Mouse (Mus musculus) thymus, adult 2 months (tissue): ENCODE results near the gene Rptor. TPM values are rescaled to one million over a fixed set of nuclear protein-coding genes. Genes with fewer than 3 reads are reported as not detected.

Experiments used
- DNase-seq: peaks from one replicate; pipeline ENCODE4 v3.0.0; 2021
- H3K27ac ChIP-seq: fragments of 200-500 bp; 2 replicates; pipeline ENCODE4 v1.5.1; 2012; ENCODE audit warnings: low read length, control low read depth; ENCODE audit not compliant: control insufficient read depth, insufficient read depth
- H3K27me3 ChIP-seq: fragments of 200-500 bp; 2 replicates; pipeline ENCODE4 v1.6.1; 2012; ENCODE audit warnings: mild to moderate bottlenecking, low read length, moderate library complexity, mixed read lengths; ENCODE audit not compliant: control insufficient read depth, insufficient read depth
- H3K36me3 ChIP-seq: fragments of 200-500 bp; 2 replicates; pipeline ENCODE4 v1.6.1; 2012; ENCODE audit warnings: mild to moderate bottlenecking, low read length, moderate library complexity; ENCODE audit not compliant: control insufficient read depth, insufficient read depth
- H3K4me1 ChIP-seq: fragments of 200-500 bp; replicated peaks from 2 replicates; pipeline ENCODE4 v1.6.1; 2012; ENCODE audit warnings: low read length; ENCODE audit not compliant: control insufficient read depth, insufficient read depth
- H3K4me3 ChIP-seq: fragments of 200-500 bp; 2 replicates; pipeline ENCODE4 v1.5.1; 2012; ENCODE audit warnings: mild to moderate bottlenecking, low read length, control low read depth, moderate library complexity; ENCODE audit not compliant: control insufficient read depth, insufficient read depth
- CTCF ChIP-seq: fragments of 200-500 bp; IDR thresholded peaks from 2 replicates; pipeline ENCODE4 v1.5.1; 2012; ENCODE audit warnings: mild to moderate bottlenecking, control low read depth, low read length, moderate library complexity, borderline replicate concordance; ENCODE audit not compliant: control insufficient read depth, poor library complexity, insufficient read depth; ENCODE audit errors: extremely low read depth
- POLR2A ChIP-seq: fragments of 200-500 bp; IDR thresholded peaks from 2 replicates; pipeline ENCODE4 v1.6.1; 2012; ENCODE audit warnings: mild to moderate bottlenecking, low read length, control low read depth, moderate library complexity; ENCODE audit not compliant: control insufficient read depth, poor library complexity, insufficient read depth; ENCODE audit errors: extremely low read depth
- WGBS: fragments of 180-500 bp; shearing (Covaris S2); methylation state at CpG from one replicate; pipeline ENCODE4 v1.1.7; 2018; 5-methylcytosine and 5-hydroxymethylcytosine counted together
- polyA plus RNA-seq: library from polyadenylated mRNA; depleted of rRNA; stranded (reverse); fragments of >200 nt; gene quantifications from 2 replicates; pipeline ENCODE4 v1.2.3, GENCODE M21; 2012

Gene Rptor
- polyA plus RNA-seq, 1 experiment: 58.7 TPM

GRCm38 (mm10) chr11:119767525-119767924 is 164.8 kb downstream of the Rptor start:
- Histone ChIP-seq H3K4me3 (no peak overlapping the region), H3K4me1 (no peaks in the 10 kb centered on the region)
- WGBS: 98% methylated on average over 6 of the region's 6 CpGs

GRCm38 (mm10) chr11:119768511-119768910 is 165.8 kb downstream of the Rptor start:
- Histone ChIP-seq H3K4me1 (no peaks in the 10 kb centered on the region), H3K27me3 (no peaks in the 10 kb centered on the region), H3K27ac (no peak overlapping the region), H3K4me3 (no peak overlapping the region), H3K36me3 (no peaks in the 10 kb centered on the region)
- no peak for DNase-seq
- TF ChIP-seq POLR2A (no peak), CTCF (no peak)
- WGBS: 95% methylated on average over 4 of the region's 4 CpGs

More at GRCm38 (mm10) chr11:119767525-119767924, 164.8 kb downstream of the Rptor start:
- Histone ChIP-seq H3K27ac (no peak overlapping the region), H3K36me3 (no peaks in the 10 kb centered on the region), H3K27me3 (no peaks in the 10 kb centered on the region)
- no peak for DNase-seq
- TF ChIP-seq CTCF (no peak), POLR2A (no peak)

DNA sequence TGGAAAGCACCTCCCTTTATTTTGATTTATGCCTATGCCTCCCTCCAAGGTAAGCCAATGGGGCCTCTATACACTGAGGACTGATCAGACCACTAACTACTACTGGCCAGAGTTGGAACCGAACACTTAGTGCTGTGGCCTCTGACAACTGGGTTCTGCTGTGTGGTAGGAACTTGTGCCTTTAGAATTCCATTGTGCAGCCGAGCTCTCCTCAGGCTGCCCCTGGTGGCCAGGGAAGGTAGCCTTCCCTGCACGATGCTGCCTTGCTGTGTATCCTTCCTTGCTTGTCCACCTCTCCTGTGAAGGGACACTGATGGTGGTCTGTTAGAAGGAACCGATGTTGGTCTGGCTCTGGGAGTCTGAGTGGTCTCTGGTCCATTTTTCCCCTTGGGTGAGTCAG is 167.0 kb downstream of the Rptor start:
- TF ChIP-seq POLR2A (no peak), CTCF (peak; percentile 34; the same call in 1 of the 2 replicates)
- Histone ChIP-seq H3K27me3 (no peaks in the 10 kb centered on the region), H3K36me3 (no peaks in the 10 kb centered on the region), H3K4me1 (no peaks in the 10 kb centered on the region), H3K4me3 (no peak overlapping the region), H3K27ac (no peak overlapping the region)
- DNase-seq: no peak
- 95% methylated on average over 4 of the region's 4 CpGs for WGBS

- no peak for TF ChIP-seq CTCF
- no peak for TF ChIP-seq POLR2A
- Histone ChIP-seq H3K4me1 (no peaks in the 10 kb centered on the region), H3K27ac (no peak overlapping the region), H3K27me3 (no peaks in the 10 kb centered on the region), H3K36me3 (no peaks in the 10 kb centered on the region), H3K4me3 (no peak overlapping the region)
- no peak for DNase-seq
- WGBS: 98% methylated on average over 4 of the region's 4 CpGs
Observed at GRCm38 (mm10) chr11:119770985-119771384, 168.3 kb downstream of the Rptor start.

DNA sequence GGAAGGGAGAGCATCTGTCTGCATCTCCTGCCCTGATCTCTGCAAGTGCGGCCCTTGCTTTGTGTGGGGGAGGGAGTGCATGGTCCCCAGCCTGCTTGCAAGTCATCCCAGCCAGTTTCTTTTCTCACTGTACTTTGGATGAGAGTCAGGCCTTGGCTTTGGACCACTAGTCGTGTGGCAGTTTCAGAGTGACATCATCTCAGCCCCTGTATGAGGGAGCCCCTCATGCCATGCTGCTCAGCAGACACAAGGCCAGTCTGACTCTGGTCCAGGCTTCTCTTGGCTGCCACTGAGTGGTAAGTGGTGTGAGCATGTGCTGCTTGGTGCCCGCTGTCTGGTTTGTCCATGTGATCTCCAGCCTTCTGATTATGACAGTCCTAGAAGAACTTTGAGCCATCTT is 170.2 kb downstream of the Rptor start:
- H3K36me3 ChIP-seq: no peaks in the 10 kb centered on the region
- DNase-seq: no peak
- TF ChIP-seq CTCF: no peak
- no peak for TF ChIP-seq POLR2A

DNA sequence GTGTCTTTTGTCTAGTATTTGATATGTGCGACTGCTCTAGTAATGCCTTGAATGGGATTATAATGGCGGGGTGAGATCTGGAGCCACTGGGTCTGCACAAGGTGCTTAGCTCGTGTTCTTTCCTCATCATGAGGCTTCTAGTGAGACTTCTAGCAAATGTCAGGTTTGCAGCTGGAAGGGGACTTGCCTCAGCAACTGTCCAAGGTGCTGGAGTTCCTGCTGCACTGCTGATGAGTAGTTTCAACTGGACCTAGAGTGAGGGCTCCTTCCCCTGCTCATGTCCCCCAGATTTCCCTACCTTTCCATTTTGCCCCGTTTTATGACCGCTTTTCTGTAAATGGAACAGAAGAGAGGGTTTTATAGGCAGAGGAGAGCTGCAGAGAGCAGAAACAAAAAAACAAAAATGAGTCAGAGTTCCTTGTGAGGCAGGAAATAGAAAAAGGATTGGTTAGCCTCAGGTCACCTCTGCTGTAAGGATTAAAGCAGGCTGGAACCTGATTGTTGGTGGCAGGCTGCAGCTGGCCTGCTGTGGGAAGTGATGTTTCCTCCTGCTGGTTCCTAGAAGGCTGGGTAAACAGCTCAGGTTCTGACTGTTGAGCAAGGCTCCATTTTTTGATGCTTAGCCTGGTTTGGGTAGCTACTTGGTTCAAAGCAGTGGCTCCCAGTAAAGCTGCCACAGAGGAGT is 172.5 kb downstream of the Rptor start:
- Histone ChIP-seq H3K27me3 (no peaks in the 10 kb centered on the region), H3K27ac (no peak overlapping the region), H3K36me3 (no peaks in the 10 kb centered on the region), H3K4me1 (no peaks in the 10 kb centered on the region), H3K4me3 (no peak overlapping the region)
- no peak for DNase-seq
- TF ChIP-seq CTCF (no peak), POLR2A (no peak)
- 93% methylated on average over 5 of the region's 5 CpGs for WGBS

More for the DNA sequence above, 170.2 kb downstream of the Rptor start:
- Histone ChIP-seq H3K4me1 (no peaks in the 10 kb centered on the region), H3K27me3 (no peaks in the 10 kb centered on the region), H3K27ac (no peak overlapping the region), H3K4me3 (no peak overlapping the region)
- 97% methylated on average over 3 of the region's 3 CpGs for WGBS

DNA sequence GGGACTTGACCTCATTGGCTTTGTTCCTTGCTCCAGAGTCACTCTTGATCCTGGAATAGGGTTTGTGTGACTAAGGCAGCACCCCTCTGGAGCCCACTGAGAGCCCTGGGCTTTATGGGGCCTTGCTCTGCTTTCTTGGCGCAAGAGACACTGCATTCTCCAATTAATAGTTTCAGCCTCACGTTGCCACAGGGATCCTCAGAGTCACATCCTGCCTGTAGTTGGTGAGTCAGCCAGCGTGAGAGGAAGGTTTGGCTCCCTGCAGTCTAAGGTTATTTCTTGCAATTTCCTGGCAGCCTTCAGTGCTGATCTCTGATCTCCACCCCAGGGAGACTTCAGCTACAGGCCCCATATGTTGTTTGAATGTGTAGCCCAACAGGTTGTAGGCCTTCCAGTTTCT is 174.5 kb downstream of the Rptor start:
- DNase-seq: no peak
- Histone ChIP-seq H3K27ac (no peak overlapping the region), H3K4me3 (no peak overlapping the region), H3K36me3 (no peaks in the 10 kb centered on the region), H3K27me3 (no peaks in the 10 kb centered on the region), H3K4me1 (no peaks in the 10 kb centered on the region)
- 85% methylated on average over 3 of the region's 3 CpGs for WGBS
- no peak for TF ChIP-seq CTCF
- TF ChIP-seq POLR2A: no peak

GRCm38 (mm10) chr11:119777872-119778271 is 175.2 kb downstream of the Rptor start:
- Histone ChIP-seq H3K27ac (no peak overlapping the region), H3K4me1 (no peaks in the 10 kb centered on the region), H3K36me3 (no peaks in the 10 kb centered on the region), H3K4me3 (no peak overlapping the region), H3K27me3 (no peaks in the 10 kb centered on the region)
- WGBS: 100% methylated on average over 1 of the region's 1 CpGs
- DNase-seq: no peak
- TF ChIP-seq CTCF: no peak
- TF ChIP-seq POLR2A: no peak
